Mouse (Mus musculus) midbrain, embryonic 16.5 days (tissue): ENCODE measurements at regions not wholly inside any gene's neighbourhood (a gene's known extent, or its start where the extent isn't known, plus 50 kb on each side); places are given as distances from the start of the nearest gene placed in this dataset.

ENCODE experiments used
- ATAC-seq: fragments of 200-750 bp; cut with Nextera tagmentation; 2 replicates; pipeline ENCODE4 v1.8.0; 2017; ENCODE audit warnings: moderate TSS enrichment
- H3K27ac ChIP-seq: fragments of 300-500 bp; sonication (generic); 2 replicates; pipeline ENCODE4 v1.5.1; 2014; ENCODE audit warnings: mild to moderate bottlenecking, low read length, mixed read lengths
- H3K27me3 ChIP-seq: fragments of 300-500 bp; sonication (generic); 2 replicates; pipeline ENCODE4 v1.6.1; 2014; ENCODE audit warnings: low read depth, low read length, mixed read lengths; ENCODE audit not compliant: control insufficient read depth, insufficient read depth
- H3K36me3 ChIP-seq: fragments of 300-500 bp; sonication (generic); 2 replicates; pipeline ENCODE4 v1.6.1; 2014; ENCODE audit warnings: mild to moderate bottlenecking, low read length, moderate library complexity, mixed read lengths; ENCODE audit not compliant: control insufficient read depth, insufficient read depth
- H3K4me1 ChIP-seq: fragments of 300-500 bp; sonication (generic); 2 replicates; pipeline ENCODE4 v1.6.1; 2014; ENCODE audit warnings: mild to moderate bottlenecking, low read length, mixed read lengths; ENCODE audit not compliant: control insufficient read depth, insufficient read depth
- H3K4me2 ChIP-seq: fragments of 300-500 bp; sonication (generic); 2 replicates; pipeline ENCODE4 v1.6.1; 2014; ENCODE audit warnings: mild to moderate bottlenecking, low read length, mixed read lengths
- H3K4me3 ChIP-seq: fragments of 300-500 bp; sonication (generic); 2 replicates; pipeline ENCODE4 v1.5.1; 2014; ENCODE audit warnings: low read depth, mild to moderate bottlenecking, low read length, moderate library complexity, mixed read lengths
- H3K9ac ChIP-seq: fragments of 300-500 bp; sonication (generic); 2 replicates; pipeline ENCODE4 v1.6.1; 2014; ENCODE audit warnings: low read depth, low read length, mixed read lengths
- H3K9me3 ChIP-seq: fragments of 300-500 bp; sonication (generic); replicated peaks from 2 replicates; pipeline ENCODE4 v1.6.1; 2014; ENCODE audit warnings: mild to moderate bottlenecking, low read length, mixed read lengths; ENCODE audit not compliant: control insufficient read depth, poor library complexity, severe bottlenecking
- WGBS: fragments of 180-500 bp; shearing (Covaris S2); extraction: QIAGEN DNeasy Blood & Tissue Kit; methylation state at CpG from one replicate; pipeline ENCODE4 v1.1.7; 2014; 5-methylcytosine and 5-hydroxymethylcytosine counted together

GRCm38 (mm10) chr10:9203323-9203722, 317.5 kb upstream of the Sash1 start:
- Histone ChIP-seq H3K27ac (0 out of 2 replicates have a peak overlapping the region, but pooled peaks have one; percentile 11), H3K4me1 (no peaks in the 10 kb centered on the region), H3K27me3 (no peaks in the 10 kb centered on the region), H3K36me3 (no peaks in the 10 kb centered on the region), H3K9ac (no peak overlapping the region), H3K4me3 (no peak overlapping the region), H3K9me3 (no peaks in the 10 kb centered on the region), H3K4me2 (no peak overlapping the region)
- 82% methylated on average over 6 of the region's 6 CpGs for WGBS
- ATAC-seq, result no peak

DNA sequence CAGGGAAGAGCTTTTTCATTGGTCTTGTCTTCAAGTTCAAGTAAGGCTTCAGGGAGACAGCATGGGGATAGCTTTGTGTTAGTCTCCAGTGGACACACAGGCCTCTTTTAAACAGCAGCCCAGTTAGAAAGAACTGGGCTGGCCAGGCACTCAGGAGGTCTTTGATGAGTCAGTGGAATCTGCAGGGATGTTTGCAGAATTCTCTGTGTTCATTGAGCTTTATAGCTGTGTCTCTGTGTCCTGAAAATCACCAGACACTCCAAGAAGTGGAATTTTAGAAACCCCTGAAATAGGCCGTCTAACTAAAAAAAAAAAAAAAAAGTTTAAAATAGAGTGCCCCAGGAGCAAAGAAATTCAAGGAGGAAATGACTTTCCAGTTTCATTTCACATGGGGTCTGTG, 317.1 kb upstream of the Sash1 start:
- 50% methylated on average over 1 of the region's 1 CpGs for WGBS
- Histone ChIP-seq H3K9me3 (no peaks in the 10 kb centered on the region), H3K36me3 (no peaks in the 10 kb centered on the region), H3K9ac (no peak overlapping the region), H3K4me1 (no peaks in the 10 kb centered on the region), H3K4me3 (no peak overlapping the region), H3K27ac (no peak overlapping the region), H3K4me2 (no peak overlapping the region), H3K27me3 (no peaks in the 10 kb centered on the region)
- no peak for ATAC-seq

DNA sequence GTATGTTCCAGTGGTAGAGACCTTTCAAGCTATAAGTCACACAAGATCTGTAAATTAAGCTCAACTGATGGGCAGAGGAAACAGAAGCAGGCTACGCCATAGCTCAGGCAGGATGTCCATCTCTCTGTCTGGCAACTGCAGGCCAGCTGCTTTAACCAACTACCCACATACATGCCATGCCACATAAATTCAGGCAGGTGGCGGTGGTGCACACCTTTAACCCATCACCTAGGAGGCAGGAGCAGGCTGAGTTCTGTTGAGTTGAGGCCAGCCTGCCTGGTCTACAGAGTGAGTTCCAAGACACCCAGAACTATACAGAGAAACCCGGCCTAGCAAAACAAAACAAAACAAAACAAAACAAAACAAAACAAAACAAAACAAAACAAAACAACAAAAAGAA, 289.1 kb upstream of the Sash1 start:
- H3K27me3 ChIP-seq, result no peaks in the 10 kb centered on the region
- no peak overlapping the region for H3K9ac ChIP-seq
- H3K4me1 ChIP-seq, result no peaks in the 10 kb centered on the region
- H3K4me3 ChIP-seq, result no peak overlapping the region
- ATAC-seq, result no peak
- no peaks in the 10 kb centered on the region for H3K36me3 ChIP-seq
- H3K27ac ChIP-seq, result no peak overlapping the region
- 77% methylated on average over 3 of the region's 3 CpGs for WGBS
- H3K4me2 ChIP-seq, result no peak overlapping the region
- H3K9me3 ChIP-seq, result no peaks in the 10 kb centered on the region

DNA sequence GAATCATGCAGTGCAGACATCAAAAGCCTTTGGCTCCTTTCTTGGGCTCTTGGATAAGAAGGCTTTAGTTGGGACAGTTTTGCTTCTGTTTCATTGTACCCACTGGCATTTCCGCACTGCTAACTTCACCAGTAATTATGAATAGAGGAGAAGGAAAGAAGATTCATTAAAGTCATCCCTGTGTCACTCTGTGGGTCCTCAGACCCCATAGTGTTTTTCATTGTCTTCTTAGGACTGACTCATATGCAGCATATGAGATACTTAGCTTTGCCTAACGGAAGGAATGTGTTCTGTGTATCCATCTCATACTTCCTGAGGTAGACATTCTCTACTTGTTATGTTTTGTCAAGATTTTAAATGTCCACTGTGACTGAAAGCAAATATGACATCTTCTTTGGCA, 287.6 kb upstream of the Sash1 start:
- H3K4me2 ChIP-seq, result no peak overlapping the region
- H3K36me3 ChIP-seq, result no peaks in the 10 kb centered on the region
- H3K9me3 ChIP-seq, result no peaks in the 10 kb centered on the region
- no peak overlapping the region for H3K27ac ChIP-seq
- no peaks in the 10 kb centered on the region for H3K27me3 ChIP-seq
- no peak overlapping the region for H3K9ac ChIP-seq
- ATAC-seq, result no peak
- H3K4me1 ChIP-seq, result peaks cover 9% of the 10 kb centered on the region; the same call in 1 of the 2 replicates
- no peak overlapping the region for H3K4me3 ChIP-seq
- 81% methylated on average over 2 of the region's 2 CpGs for WGBS

DNA sequence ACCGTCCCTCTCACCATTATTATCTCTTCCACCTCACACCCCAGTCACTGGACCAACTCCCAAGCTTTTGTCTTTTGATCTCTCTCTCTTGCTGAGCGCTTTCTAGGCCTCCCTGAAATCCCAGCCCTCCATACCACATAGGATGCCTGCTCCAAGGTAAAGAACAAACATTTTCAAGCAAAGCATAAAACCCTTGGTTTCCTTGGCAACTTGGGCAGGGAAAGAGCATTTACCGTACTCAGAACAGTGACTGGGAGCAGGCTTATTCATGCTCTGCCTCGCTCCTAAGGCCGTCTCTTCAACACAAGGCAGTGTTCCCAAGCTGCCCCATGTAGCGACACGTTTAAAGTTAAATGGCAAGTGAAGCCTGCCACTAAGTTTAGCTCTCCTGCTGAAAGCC, 282.9 kb upstream of the Sash1 start:
- whole genome bisulfite sequencing, result 27% methylated on average over 7 of the region's 7 CpGs
- H3K4me3 ChIP-seq, result no peak overlapping the region
- ATAC-seq, result peak; percentile 44; the same call in 1 of the 2 replicates

GRCm38 (mm10) chr10:9166017-9166416, 280.1 kb upstream of the Sash1 start:
- Histone ChIP-seq H3K9ac (peak overlapping the region; percentile 16; the same call in 1 of the 2 replicates), H3K27ac (peak overlapping the region; percentile 69), H3K27me3 (no peaks in the 10 kb centered on the region), H3K4me3 (peak overlapping the region; percentile 13), H3K4me2 (peak overlapping the region; percentile 40), H3K4me1 (peaks cover 23% of the 10 kb centered on the region), H3K36me3 (no peaks in the 10 kb centered on the region), H3K9me3 (no peaks in the 10 kb centered on the region)
- 33% methylated on average over 12 of the region's 12 CpGs for WGBS
- peak; percentile 54; the same call in 1 of the 2 replicates for ATAC-seq

More for the DNA sequence above, 282.9 kb upstream of the Sash1 start:
- no peaks in the 10 kb centered on the region for H3K27me3 ChIP-seq
- no peaks in the 10 kb centered on the region for H3K9me3 ChIP-seq
- no peaks in the 10 kb centered on the region for H3K36me3 ChIP-seq
- peak overlapping the region; percentile 61 for H3K27ac ChIP-seq
- no peak overlapping the region for H3K4me2 ChIP-seq
- H3K4me1 ChIP-seq, result peaks cover 23% of the 10 kb centered on the region
- no peak overlapping the region for H3K9ac ChIP-seq

- Histone ChIP-seq H3K4me1 (peaks cover 23% of the 10 kb centered on the region), H3K27ac (peak overlapping the region; percentile 69), H3K27me3 (no peaks in the 10 kb centered on the region), H3K9me3 (no peaks in the 10 kb centered on the region), H3K9ac (peak overlapping the region; percentile 16; the same call in 1 of the 2 replicates), H3K36me3 (no peaks in the 10 kb centered on the region), H3K4me3 (peak overlapping the region; percentile 13), H3K4me2 (peak overlapping the region; percentile 40)
- peak; percentile 39 for ATAC-seq
- WGBS, result 40% methylated on average over 12 of the region's 12 CpGs
These were observed 279.7 kb upstream of the Sash1 start for GRCm38 (mm10) chr10:9165598-9165997.

DNA sequence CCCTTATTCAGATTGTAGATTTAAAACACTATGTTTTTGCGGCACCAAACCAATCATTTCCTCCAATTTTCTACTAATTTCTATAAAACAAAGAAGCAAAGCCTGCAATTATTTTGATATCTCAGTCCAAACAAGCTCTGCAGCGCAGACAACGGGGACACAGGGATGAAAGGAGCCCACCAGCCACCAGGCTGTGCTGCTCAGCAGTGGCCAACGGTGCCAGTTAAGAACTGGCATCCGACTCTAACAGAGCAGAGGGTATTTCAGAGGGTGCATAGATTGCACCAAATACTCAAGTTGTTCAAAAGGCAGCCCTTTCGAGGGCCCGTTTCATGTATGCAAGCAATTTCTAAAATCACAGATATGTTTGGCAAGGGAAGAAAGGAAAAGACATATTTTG, 278.5 kb upstream of the Sash1 start:
- H3K27me3 ChIP-seq, result no peaks in the 10 kb centered on the region
- no peak overlapping the region for H3K4me2 ChIP-seq
- no peaks in the 10 kb centered on the region for H3K9me3 ChIP-seq
- 61% methylated on average over 7 of the region's 7 CpGs for WGBS
- no peak overlapping the region for H3K4me3 ChIP-seq
- peaks cover 22% of the 10 kb centered on the region for H3K4me1 ChIP-seq
- H3K9ac ChIP-seq, result no peak overlapping the region
- peak overlapping the region; percentile 66; the same call in 1 of the 2 replicates for H3K27ac ChIP-seq
- H3K36me3 ChIP-seq, result no peaks in the 10 kb centered on the region
- ATAC-seq, result no peak

- ATAC-seq, result no peak
These were observed 275.7 kb upstream of the Sash1 start for GRCm38 (mm10) chr10:9161597-9161996.

More at GRCm38 (mm10) chr10:9161597-9161996, 275.7 kb upstream of the Sash1 start:
- H3K27ac ChIP-seq, result no peak overlapping the region
- H3K9me3 ChIP-seq, result no peaks in the 10 kb centered on the region
- H3K36me3 ChIP-seq, result no peaks in the 10 kb centered on the region
- no peak overlapping the region for H3K4me2 ChIP-seq
- no peak overlapping the region for H3K9ac ChIP-seq
- no peak overlapping the region for H3K4me3 ChIP-seq
- H3K27me3 ChIP-seq, result no peaks in the 10 kb centered on the region
- peaks cover 11% of the 10 kb centered on the region for H3K4me1 ChIP-seq
- 99% methylated on average over 7 of the region's 7 CpGs for WGBS
